Mouse (Mus musculus) gastrocnemius, adult 2 months (tissue): ENCODE data around the gene Grin1. TPM values are rescaled to one million over a fixed set of nuclear protein-coding genes. Genes with fewer than 3 reads are reported as not detected.

Experiments used
- DNase-seq: peaks from one replicate; pipeline ENCODE4 v3.0.0; 2022
- H3K27ac ChIP-seq: fragments of 200-600 bp; 2 replicates; pipeline ENCODE4 v1.8.1; 2022; ENCODE audit warnings: mild to moderate bottlenecking
- H3K4me3 ChIP-seq: fragments of 200-600 bp; 2 replicates; pipeline ENCODE4 v1.8.1; 2022; ENCODE audit warnings: mild to moderate bottlenecking, moderate library complexity
- CTCF ChIP-seq: fragments of 200-600 bp; IDR thresholded peaks from 2 replicates; pipeline ENCODE4 v1.8.1; 2022; ENCODE audit warnings: antibody characterized with exemption, mild to moderate bottlenecking, moderate library complexity
- intact Hi-C: fragments of 180-260 bp; cut with DNase I; formaldehyde crosslinking; loops from one replicate; pipeline ENCODE4 v1.15.1; 2025
- total RNA-seq, 2 experiments: library from RNA; stranded (reverse); gene quantifications; 2 replicates each; pipeline ENCODE4 v1.2.3; 2021

The Grin1 gene
- total RNA-seq, 2 experiments from 2014 or later, result not detected

DNA sequence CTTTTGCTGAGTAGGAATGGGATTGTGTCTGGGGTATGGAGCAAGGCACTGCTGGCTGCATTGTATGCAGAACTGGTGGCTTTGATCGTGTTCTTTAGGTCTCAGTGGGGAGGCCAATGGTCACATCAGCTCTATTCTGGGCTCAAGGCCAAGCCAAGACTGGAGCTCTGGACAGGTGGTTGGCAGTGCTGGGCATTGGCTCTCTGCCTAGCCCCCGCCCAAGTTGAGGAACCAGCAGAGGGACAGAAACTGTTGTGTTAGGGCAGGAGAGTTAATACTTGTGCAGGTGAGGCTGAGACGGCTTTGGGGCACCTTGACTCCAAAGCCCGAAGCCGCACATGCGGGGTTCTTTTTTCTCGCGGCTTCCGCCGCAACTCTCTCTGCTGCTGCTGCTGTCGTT is 29.3 kb downstream of the Grin1 start, which contains the start of gene Lrrc26:
Lrrc26 (plus strand) TSS at position 265 of the 400 bp plus-strand sequence.
- peak within 1 kb of the TSS; percentile 48; the same call in 1 of the 2 replicates for H3K27ac ChIP-seq
- peak; percentile 70 for DNase-seq
- intact Hi-C loops, result loop anchor here (5.0 kb wide), 2 partner anchors 62 to 162 kb away; no protein-coding TSS in a partner anchor
- peak within 1 kb of the TSS; percentile 66 for H3K4me3 ChIP-seq
- TF ChIP-seq CTCF, result no peak

DNA sequence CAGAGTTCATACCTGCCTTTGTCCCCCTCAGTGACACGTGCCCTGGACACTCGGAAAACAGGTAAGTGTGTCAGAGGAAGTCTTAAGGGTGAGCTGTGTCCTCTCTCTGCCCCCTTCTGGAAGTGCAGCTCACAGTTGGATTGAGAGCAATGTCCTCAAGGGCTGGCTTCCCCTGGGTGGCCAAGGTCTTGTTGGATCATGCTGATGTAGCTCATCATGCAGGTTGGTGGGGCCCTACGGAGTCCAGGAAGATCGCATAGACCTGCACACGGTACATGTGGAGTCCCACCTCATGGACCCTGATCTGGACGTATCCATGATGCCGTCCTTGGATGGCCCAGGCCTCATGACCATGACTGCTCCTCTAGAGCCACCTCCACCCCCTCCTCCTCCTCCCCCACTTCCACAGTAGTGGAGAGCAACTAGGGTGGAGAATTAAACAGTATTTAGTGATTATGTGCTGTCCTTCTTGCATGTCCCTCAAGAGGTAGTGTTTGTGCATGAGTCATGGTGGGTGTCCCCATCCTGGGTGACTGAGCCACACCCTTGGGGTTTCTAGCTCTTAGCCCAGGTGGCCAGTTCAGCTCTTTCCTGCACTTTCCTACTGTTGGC is 30.1 kb downstream of the Grin1 start:
- no peak for DNase-seq
- Histone ChIP-seq H3K27ac (no peak overlapping the region), H3K4me3 (no peak overlapping the region)
- TF ChIP-seq CTCF, result no peak
- intact Hi-C loops, result no loop called here

DNA sequence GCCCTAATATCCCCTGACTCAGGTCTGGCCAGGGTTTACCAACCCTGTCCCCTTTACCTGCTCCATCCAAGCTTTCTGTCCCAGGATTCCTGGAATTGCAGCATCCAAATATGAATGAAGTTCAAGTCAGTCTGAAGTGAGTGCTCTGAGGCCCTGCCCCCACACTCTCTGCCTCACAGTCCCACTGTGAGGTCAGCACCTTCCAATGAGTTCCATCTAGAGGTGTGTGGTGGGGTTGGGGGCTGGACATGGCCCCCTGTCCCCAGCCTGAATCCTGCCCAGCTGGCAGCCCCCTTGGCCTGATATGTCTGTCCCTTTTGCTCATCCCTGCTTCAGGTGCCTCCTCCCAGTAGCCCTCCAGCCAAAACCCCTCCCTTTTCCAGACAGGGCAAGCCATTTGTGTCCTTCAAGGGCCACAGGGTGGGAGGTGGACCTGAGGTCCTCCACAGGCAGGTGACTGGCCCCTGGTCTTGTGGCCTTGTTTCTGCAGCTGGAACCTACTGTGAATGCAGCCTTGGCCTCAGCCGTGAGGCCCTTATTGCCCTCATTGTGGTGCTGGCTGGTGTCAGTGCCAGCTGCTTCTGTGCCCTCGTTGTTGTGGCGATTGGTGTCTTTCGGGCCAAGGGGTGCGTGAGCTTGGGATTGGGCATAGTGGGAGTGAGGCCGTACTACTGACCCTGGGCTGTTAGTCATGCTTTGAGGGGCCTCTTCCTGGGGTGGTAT is 30.9 kb downstream of the Grin1 start, which contains the start of gene Tmem210:
Tmem210 (plus strand) TSS at position 219 of the 723 bp plus-strand sequence.
- Histone ChIP-seq H3K4me3 (no peak within 1 kb of the TSS), H3K27ac (peak within 1 kb of the TSS; percentile 12)
- intact Hi-C loops, result no loop called here
- no peak for TF ChIP-seq CTCF
- no peak for DNase-seq

DNA sequence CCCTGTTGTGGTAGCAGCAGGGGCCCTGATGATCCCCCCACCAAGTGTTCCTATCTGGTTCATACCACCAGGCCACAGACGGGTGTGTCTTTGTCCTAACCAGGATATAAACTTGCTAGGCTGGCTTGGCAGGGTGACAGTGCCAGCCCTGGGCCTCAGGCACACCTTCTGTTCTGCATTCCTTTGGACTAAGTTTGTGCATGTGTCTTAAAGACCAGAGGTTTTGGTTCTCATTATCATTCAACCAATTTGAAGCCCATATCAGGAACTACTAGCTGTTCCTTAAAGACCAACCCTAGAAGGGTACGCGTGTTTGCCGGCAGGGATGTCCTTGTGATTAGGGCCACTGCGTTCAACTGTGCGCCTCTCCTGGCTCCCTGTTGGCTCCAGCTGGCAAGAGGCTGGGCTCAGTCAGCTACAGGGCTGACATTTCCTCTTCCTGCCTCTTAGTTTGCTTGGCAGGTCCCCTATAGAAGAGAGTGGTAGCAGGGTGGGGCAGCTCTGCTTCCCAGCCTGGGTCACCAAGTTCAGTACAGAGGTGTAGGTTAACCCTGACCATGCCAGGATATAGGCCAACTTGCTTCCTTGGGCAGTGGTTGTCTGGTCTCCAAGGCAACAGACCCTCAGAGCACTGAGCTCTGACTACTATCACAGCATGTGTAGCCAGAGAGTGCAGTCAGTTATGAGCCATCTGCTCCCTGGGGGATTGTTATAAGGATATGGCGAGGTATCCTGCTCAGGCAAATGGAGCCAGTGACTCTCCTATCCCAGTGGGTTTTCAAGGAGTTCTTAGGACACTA is 31.9 kb downstream of the Grin1 start:
- DNase-seq, result peak; percentile 60
- no peak for TF ChIP-seq CTCF
- H3K27ac ChIP-seq, result peak overlapping the region; percentile 12
- H3K4me3 ChIP-seq, result no peak overlapping the region
- intact Hi-C loops, result no loop called here

DNA sequence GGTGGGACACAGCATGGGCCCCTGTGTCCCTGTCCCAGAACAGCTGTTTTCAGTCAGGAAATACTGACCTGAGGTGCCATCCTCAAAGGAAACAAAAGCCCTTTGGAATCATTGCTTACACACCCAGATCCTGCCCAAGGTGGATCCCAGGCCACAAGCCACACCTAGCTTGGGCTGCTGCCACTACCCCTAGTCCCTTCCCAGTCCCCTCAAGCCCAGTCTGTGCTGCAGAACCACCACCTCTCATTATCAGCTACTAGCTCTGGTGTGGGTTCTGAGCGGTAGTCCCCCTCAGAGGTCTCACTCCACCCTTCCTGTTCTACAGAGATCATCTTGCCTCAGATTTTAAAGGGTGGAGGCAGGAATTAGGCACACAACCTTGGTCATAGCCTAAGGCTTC is 32.7 kb downstream of the Grin1 start:
- H3K4me3 ChIP-seq, result no peak overlapping the region
- intact Hi-C loops, result no loop called here
- H3K27ac ChIP-seq, result peak overlapping the region; percentile 12
- DNase-seq, result no peak
- TF ChIP-seq CTCF, result no peak

DNA sequence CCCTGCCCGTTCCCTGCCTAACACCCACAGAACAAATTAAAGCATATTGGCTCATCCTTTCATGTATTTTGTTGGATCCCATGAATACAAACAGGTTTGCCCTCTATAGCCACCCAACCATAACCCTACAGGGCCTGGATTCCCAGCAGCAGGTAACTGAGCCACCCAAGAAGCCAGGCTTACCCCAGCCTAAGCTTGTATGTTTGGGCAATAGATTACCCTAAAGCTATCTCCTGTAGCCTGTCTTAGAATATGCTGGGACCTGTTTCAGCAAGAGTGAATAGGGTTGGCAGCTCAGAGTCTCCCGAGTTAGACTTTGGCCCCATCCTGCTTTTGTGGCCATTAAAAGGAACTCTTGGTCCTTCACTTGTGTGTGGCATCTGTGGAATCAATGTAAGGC is 33.4 kb downstream of the Grin1 start:
- H3K4me3 ChIP-seq, result no peak overlapping the region
- no peak overlapping the region for H3K27ac ChIP-seq
- no peak for DNase-seq
- no peak for TF ChIP-seq CTCF
- intact Hi-C loops, result no loop called here

DNA sequence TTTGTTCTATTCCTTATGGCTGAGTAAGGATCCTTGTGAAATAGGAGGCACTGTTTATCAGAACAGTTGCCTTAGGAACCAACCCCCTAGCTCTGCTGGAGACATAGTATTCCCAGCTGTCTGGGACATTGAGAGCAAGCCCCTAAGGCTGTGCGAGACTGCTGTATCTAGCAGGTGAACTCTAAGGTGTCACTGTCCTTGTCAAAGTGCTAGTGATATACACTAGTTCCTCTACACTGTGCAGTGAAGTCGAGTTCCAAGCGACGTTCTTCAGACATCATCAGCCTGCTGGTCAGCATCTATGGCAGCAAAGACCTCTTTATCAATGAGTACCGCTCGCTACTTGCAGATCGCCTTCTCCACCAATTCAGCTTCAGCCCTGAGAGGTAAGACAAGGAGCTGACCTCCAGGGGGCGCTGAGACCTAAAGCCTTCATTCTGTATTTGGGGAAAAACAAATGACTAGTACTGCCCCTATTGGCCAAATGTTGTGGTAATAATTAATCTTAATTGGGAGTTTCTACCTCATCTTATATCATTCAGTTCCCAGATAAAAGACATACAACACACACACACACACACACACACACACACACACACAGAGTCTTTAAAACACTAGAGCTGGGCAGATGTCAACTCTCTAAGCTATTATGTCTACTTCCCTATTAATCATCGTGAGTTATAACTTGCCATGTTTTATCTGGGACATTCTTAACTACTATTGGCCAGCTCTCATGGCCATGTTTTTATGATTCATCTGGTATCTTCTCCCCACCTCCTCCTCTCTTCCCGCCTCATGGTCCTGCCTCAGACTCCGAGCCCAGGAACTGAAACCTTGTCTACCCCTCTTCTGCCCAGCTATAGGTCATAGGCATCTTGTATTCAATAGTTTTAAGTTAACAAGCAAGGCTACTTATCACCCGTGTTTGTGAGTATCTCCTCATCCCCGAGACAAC is 39.8 kb downstream of the Grin1 start:
- intact Hi-C loops, result no loop called here
- no peak overlapping the region for H3K4me3 ChIP-seq
- peak; percentile 77 for DNase-seq
- TF ChIP-seq CTCF, result peak; percentile 85
- H3K27ac ChIP-seq, result no peak overlapping the region

DNA sequence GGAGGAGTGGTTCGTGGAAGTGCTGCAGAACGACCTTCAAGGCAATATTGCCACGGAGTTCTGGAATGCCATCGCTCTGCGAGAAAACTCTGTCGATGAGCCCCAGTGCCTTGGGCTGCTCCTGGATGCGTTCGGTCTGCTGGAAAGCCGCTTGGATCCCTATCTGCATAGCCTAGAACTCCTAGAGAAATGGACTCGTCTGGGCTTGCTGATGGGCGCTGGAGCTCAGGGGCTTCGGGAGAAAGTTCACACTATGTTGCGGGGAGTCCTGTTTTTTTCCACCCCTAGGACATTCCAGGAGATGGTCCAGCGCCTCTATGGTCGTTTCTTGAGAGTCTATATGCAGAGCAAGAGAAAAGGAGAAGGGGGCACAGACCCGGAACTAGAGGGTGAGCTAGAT is 46.0 kb downstream of the Grin1 start:
- DNase-seq, result no peak
- peak overlapping the region; percentile 97 for H3K27ac ChIP-seq
- H3K4me3 ChIP-seq, result peak overlapping the region; percentile 98
- TF ChIP-seq CTCF, result no peak
- intact Hi-C loops, result loop anchor here (5.0 kb wide), 2 partner anchors 59 to 81 kb away; partner anchors contain the start of gene Man1b1

DNA sequence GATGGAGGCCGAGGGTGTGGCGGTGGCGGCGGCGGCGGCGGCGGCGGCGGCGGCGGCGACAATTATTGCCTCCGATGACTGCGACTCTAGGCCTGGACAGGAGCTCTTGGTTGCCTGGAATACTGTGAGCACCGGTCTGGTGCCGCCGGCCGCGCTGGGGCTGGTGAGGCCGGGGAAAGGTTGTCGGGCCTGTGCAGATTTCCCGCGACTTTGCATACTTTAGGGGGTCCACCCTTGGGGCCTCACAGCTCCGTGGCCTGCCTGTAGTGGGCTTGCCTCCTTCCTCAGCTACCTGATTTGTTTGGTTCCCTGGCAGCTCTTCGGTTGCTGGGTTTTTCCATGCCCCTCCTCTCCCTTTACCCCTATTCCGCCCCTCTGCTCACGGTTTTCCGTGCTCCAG is 46.5 kb downstream of the Grin1 start:
- intact Hi-C loops, result loop anchor here (5.0 kb wide), 2 partner anchors 60 to 80 kb away; partner anchors contain the start of gene Man1b1

DNA sequence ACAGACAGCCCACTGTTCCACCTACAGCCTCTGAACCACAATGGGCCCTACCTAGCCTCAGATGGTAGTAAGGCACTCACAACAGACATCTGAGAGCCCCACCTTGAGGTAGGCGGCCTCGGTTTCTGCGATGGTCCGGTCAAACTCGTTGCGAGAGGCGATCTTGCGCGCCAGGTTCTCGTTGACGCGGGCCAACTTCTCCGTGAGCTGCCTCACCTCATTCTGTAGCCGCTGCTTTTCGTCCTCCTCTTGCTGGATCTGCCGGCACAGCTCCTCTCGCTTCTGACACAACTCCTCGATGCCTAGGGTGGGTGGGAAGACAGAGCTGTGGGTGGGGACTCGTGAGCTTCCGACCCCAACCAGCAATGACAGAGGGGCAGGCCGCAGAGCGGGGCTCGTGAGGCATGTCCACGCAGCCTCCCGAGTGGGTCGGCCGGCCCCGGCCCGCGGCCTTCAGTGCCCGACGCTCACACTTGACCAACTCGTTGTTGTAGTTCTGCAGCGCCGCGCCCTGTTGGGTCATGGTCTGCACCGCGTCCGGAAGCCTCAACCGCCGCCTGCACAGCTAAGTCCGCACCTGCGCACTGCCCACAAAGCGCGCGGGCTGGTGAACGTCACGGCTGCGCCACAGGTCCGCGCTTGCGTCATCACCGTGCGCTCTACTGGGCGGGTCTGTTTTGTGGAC is 47.0 kb downstream of the Grin1 start, which contains the start of the genes Ssna1 and Anapc2:
Ssna1 (minus strand) TSS at position 612 of the 685 bp plus-strand sequence.
Anapc2 (plus strand) TSS at position 652 of the 685 bp plus-strand sequence.
- peak; percentile 98 for DNase-seq
- Histone ChIP-seq H3K27ac (peak within 1 kb of the TSS; percentile 97), H3K4me3 (peak within 1 kb of the TSS; percentile 98)
- peak; percentile 53 for TF ChIP-seq CTCF
- intact Hi-C loops, result loop anchor here (5.0 kb wide), 2 partner anchors 60 to 80 kb away; partner anchors contain the start of gene Man1b1

More for the DNA sequence above, 46.5 kb downstream of the Grin1 start:
- TF ChIP-seq CTCF, result no peak
- peak overlapping the region; percentile 98 for H3K4me3 ChIP-seq
- peak overlapping the region; percentile 97 for H3K27ac ChIP-seq
- no peak for DNase-seq
